Mouse (Mus musculus): ENCODE results near the gene Lzic.

- TF ChIP-seq CTCF (IDR thresholded peaks at IDR 0.05) (no peak), EP300 (IDR thresholded peaks at IDR 0.05) (no peak)
Measured at GRCm38 (mm10) chr4:149484566-149484965, 463 bp upstream of the Lzic start.

Data from lung, postnatal 0 days (tissue).